Mouse (Mus musculus) hindbrain, embryonic 11.5 days (tissue): ENCODE results near the gene Rcor2. TPM values are rescaled to one million over a fixed set of nuclear protein-coding genes. Genes with fewer than 3 reads are reported as not detected.

Experiments used
- ATAC-seq: fragments of 200-750 bp; cut with Nextera tagmentation; 2 replicates; pipeline ENCODE4 v1.8.0; 2017; ENCODE audit warnings: mild to moderate bottlenecking, moderate TSS enrichment, moderate library complexity; ENCODE audit not compliant: low FRiP score
- DNase-seq: peaks from one replicate; pipeline ENCODE4 v3.0.0-alpha.2; 2015; ENCODE audit warnings: low spot score
- H3K27ac ChIP-seq: fragments of 300-500 bp; sonication (generic); 2 replicates; pipeline ENCODE4 v1.5.1; 2014; ENCODE audit warnings: mild to moderate bottlenecking, low read depth, low read length
- H3K27me3 ChIP-seq: fragments of 300-500 bp; sonication (generic); 2 replicates; pipeline ENCODE4 v1.6.1; 2014; ENCODE audit warnings: mild to moderate bottlenecking, low read length, moderate library complexity, mixed read lengths; ENCODE audit not compliant: control insufficient read depth, insufficient read depth
- H3K36me3 ChIP-seq: fragments of 300-500 bp; sonication (generic); 2 replicates; pipeline ENCODE4 v1.6.1; 2014; ENCODE audit warnings: mild to moderate bottlenecking, low read length, moderate library complexity, mixed read lengths; ENCODE audit not compliant: control insufficient read depth, insufficient read depth
- H3K4me1 ChIP-seq: fragments of 300-500 bp; sonication (generic); replicated peaks from 2 replicates; pipeline ENCODE4 v1.6.1; 2014; ENCODE audit warnings: low read length, mixed read lengths; ENCODE audit not compliant: control insufficient read depth, insufficient read depth
- H3K4me2 ChIP-seq: fragments of 300-500 bp; sonication (generic); replicated peaks from 2 replicates; pipeline ENCODE4 v1.6.1; 2014; ENCODE audit warnings: mild to moderate bottlenecking, low read depth, low read length
- H3K4me3 ChIP-seq: fragments of 300-500 bp; sonication (generic); 2 replicates; pipeline ENCODE4 v1.5.1; 2014; ENCODE audit warnings: low read depth, low read length
- H3K9ac ChIP-seq: fragments of 300-500 bp; sonication (generic); 2 replicates; pipeline ENCODE4 v1.6.1; 2014; ENCODE audit warnings: low read depth, low read length
- H3K9me3 ChIP-seq: fragments of 300-500 bp; sonication (generic); 2 replicates; pipeline ENCODE4 v1.6.1; 2016; ENCODE audit warnings: low read length; ENCODE audit not compliant: control insufficient read depth
- WGBS: fragments of 180-500 bp; shearing (Covaris S2); extraction: QIAGEN DNeasy Blood & Tissue Kit; methylation state at CpG from one replicate; pipeline ENCODE4 v1.1.7; 2014; 5-methylcytosine and 5-hydroxymethylcytosine counted together
- polyA plus RNA-seq: library from polyadenylated mRNA; unstranded; fragments of >200 nt; fragmentation: Nextera tagmentation; extraction: Ambion mirVana; gene quantifications from 2 replicates; pipeline ENCODE4 v1.2.1, GENCODE M21; 2014

Rcor2 gene
- polyA plus RNA-seq, 1 experiment from 2014 or later: 28.1 TPM

DNA sequence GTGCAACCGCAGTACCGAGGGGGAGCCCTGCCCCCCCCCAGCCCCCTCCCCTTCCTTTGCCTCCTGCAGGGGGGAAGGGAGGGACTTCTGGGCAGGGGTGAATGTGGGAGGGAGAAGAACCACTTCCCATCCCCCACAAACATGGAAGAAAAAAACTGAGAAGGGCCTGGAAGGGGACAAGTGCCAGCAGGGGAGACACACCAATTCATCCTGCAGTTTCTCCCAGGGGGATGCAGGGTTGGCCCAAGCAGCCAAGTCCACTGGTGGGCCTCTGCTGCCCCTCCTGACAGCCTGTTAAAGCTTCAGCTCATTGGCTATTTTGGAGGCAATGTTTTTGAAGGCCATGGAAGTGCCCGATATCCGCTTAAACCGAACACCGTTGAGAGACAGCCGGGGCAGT is 9.7 kb downstream of the Rcor2 start:
- H3K27me3 ChIP-seq: no peaks in the 10 kb centered on the region
- H3K4me1 ChIP-seq: peaks cover 17% of the 10 kb centered on the region
- DNase-seq: peak; percentile 38
- WGBS: 72% methylated on average over 7 of the region's 7 CpGs
- H3K4me2 ChIP-seq: no peak overlapping the region
- H3K36me3 ChIP-seq: peaks cover 24% of the 10 kb centered on the region
- 0 out of 2 replicates have a peak, but pooled peaks have one; percentile 17 for ATAC-seq
- H3K9me3 ChIP-seq: no peaks in the 10 kb centered on the region
- H3K27ac ChIP-seq: peak overlapping the region; percentile 83; the same call in 1 of the 2 replicates
- no peak overlapping the region for H3K9ac ChIP-seq
- H3K4me3 ChIP-seq: no peak overlapping the region

DNA sequence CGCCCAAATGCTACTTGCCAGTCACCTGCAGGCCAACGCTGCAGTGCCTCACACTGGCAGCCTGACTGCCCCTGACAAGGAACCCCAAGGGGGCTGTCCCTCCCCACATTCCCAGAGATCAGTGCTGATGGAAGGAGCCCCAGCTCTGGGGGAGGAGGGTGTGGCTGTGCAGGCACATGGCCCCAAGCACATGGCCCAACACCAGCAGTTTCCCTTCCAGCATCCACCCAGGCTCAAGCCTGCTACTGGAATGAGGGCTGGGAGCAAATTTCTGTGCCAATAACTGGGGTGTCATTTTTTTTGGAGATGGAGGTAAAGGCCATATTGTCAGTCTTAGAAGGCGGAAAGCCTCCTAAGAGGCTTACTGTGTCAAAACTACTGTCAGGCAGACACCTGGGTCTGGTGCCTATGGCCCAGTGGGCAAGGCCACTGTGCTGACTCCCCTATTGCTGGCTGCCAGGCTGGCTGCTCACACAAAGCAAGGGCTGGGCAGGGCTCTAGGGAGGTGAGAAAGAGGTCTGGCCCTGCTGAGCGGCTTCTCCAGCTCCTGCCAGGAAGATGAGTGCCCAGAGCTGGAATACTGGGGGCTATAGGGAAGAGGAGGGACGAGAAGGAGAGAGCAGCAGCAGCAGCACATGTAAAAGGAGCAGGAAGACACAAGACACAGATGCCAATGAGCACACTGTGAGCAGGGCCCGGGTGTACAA is 11.2 kb downstream of the Rcor2 start:
- Histone ChIP-seq H3K36me3 (peaks cover 26% of the 10 kb centered on the region), H3K4me1 (peaks cover 17% of the 10 kb centered on the region), H3K27me3 (no peaks in the 10 kb centered on the region), H3K4me3 (no peak overlapping the region), H3K27ac (peak overlapping the region; percentile 55; the same call in 1 of the 2 replicates), H3K9ac (no peak overlapping the region), H3K9me3 (no peaks in the 10 kb centered on the region), H3K4me2 (no peak overlapping the region)
- no peak for DNase-seq
- 89% methylated on average over 6 of the region's 6 CpGs for WGBS
- ATAC-seq: no peak

DNA sequence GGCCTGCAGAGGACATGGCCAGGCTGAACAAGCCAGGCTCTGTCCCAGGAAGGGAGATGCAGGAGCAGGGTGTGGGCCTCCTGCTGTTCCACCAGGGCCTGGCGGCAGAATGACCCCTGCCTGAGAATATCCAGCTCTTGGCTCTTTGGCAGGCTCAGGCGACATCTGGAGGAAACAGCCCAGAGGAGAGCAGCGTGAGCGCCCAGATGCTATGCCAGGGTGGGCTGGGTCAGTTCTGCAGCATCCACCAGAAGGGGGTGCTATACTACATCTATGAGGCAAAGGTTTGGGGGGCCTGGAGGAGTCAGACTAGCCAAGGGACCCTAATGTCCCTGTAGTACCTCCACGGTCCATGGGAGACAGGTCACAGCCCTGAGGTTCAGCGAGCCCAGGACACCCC is 12.0 kb downstream of the Rcor2 start:
- Histone ChIP-seq H3K9ac (no peak overlapping the region), H3K27me3 (no peaks in the 10 kb centered on the region), H3K36me3 (peaks cover 23% of the 10 kb centered on the region), H3K4me2 (no peak overlapping the region), H3K4me1 (peaks cover 17% of the 10 kb centered on the region), H3K9me3 (no peaks in the 10 kb centered on the region), H3K27ac (no peak overlapping the region), H3K4me3 (no peak overlapping the region)
- DNase-seq (peak; percentile 76), ATAC-seq (peak; percentile 53)
- 42% methylated on average over 6 of the region's 6 CpGs for WGBS

DNA sequence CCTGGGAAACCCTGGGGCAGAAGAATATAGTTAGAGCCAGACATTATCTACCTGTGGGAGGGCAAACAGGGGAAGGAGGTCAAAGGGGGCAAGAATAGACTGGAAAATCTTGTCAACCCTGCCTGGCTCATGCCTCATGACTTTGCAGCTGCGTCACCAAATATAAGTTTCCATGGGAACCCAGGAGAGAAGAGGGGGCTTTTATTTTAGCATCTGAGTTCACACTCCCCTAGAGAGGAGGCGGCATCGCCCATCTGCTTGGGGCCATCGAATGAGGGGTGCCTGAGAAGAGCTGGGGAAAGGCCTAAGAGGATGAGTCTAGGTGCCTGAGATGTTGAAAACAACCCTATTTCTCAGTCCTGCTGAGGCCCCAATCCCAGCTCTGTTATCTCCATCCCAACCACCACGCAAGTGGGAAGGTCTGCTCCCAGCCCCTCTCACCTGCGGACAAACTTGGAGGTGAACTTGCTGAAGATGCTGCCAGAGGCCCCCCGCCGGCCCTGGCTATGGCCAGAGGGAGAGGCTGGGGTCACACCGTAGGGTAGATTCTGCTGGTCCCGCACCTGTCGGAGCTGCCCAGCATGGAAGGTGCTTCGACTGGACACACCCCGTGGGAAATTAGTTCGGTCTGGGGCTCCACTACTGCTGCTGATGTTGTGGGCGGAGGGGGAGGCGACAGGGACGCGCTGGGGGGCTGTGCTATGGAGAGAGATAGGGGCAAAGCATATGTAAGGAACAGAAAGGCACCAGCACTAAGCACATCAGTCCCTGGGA is 13.6 kb downstream of the Rcor2 start:
- DNase-seq: no peak
- H3K27ac ChIP-seq: no peak overlapping the region

DNA sequence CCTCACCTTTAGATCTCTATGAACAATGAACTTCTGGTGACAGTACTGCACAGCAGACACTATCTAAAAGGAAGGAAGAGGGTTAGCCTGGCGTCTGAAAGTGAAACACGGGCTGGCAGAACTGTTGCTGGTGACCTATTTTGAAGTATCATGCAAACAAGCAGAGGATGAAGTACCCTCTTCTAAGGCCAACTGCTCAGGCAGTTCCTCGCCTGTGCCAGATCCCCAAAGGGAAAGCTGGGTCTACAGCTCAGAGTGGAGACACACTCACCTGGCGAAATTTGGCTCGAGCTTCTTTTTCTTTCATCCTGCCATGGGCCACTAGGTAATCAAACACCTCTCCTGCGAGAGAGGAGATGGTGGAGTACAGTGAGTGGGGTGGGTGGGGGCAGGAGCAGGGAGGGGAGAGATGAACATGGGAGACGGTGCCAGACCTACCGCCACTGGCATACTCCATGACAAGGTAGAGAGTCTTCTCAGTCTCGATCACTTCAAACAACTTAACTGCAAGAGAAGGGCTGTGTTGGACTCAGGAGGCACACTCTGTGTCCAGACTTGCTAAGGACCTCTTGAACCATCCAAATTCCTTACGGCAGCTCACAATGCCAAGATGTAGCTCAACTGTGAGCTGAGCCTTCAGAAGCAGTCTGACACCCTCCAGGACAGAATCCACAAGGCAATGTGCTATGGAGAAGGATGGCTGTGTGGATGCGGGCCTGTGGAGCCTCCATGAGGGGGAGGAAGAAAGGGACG is 19.6 kb downstream of the Rcor2 start:
- Histone ChIP-seq H3K4me2 (no peak overlapping the region), H3K9ac (no peak overlapping the region), H3K27me3 (no peaks in the 10 kb centered on the region), H3K4me3 (no peak overlapping the region), H3K36me3 (peaks cover 21% of the 10 kb centered on the region), H3K4me1 (no peaks in the 10 kb centered on the region), H3K27ac (no peak overlapping the region), H3K9me3 (no peaks in the 10 kb centered on the region)
- ATAC-seq: no peak
- no peak for DNase-seq
- WGBS: 95% methylated on average over 12 of the region's 12 CpGs

More for the DNA sequence above, 13.6 kb downstream of the Rcor2 start:
- WGBS: 89% methylated on average over 18 of the region's 18 CpGs
- H3K36me3 ChIP-seq: peaks cover 17% of the 10 kb centered on the region
- H3K4me3 ChIP-seq: no peak overlapping the region
- ATAC-seq: no peak
- H3K27me3 ChIP-seq: no peaks in the 10 kb centered on the region
- H3K4me1 ChIP-seq: peaks cover 10% of the 10 kb centered on the region; the same call in 1 of the 2 replicates
- no peaks in the 10 kb centered on the region for H3K9me3 ChIP-seq
- no peak overlapping the region for H3K4me2 ChIP-seq
- no peak overlapping the region for H3K9ac ChIP-seq

DNA sequence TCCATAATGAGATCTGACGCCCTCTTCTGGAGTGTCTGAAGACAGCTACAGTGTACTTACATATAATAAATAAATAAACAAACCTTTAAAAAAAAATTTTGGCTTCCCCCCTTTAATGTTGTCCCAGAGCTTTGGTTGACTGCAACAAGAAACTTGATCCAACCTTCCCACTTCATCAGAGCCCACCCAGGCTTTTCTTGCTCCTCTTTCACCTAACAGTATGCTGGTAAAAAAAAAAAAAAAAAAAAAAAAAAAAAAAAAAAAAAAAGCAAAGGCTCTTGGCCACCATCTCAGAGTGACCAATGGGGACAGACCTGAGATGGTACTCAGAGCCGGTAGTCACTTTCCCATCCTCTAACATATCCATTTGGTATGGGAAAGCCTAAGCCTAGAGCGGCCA is 21.2 kb downstream of the Rcor2 start:
- Histone ChIP-seq H3K9me3 (no peaks in the 10 kb centered on the region), H3K4me3 (no peak overlapping the region), H3K9ac (no peak overlapping the region), H3K27ac (no peak overlapping the region), H3K36me3 (peaks cover 10% of the 10 kb centered on the region; the same call in 1 of the 2 replicates), H3K4me2 (no peak overlapping the region), H3K4me1 (no peaks in the 10 kb centered on the region), H3K27me3 (no peaks in the 10 kb centered on the region)
- WGBS: 93% methylated on average over 3 of the region's 3 CpGs
- DNase-seq (no peak), ATAC-seq (no peak)

DNA sequence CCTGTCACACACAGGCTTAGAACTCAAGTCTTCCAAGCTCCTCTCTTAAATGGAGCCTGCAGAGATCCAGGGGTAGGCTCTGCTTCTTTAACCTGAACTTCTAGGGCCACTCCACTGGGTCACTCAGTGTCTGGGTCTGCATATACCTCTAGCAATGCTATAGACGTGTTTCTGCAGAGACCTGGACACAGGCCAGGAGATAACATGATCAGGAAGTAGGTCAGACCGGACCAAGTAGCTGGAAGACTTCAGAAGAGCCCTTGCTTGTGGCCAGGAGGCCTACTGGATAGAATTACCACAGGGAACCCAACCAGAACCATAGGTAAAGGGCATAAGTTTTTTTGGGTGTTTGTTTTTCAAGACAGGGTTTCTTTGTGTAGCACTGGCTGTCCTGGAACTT is 22.6 kb downstream of the Rcor2 start:
- no peaks in the 10 kb centered on the region for H3K4me1 ChIP-seq
- WGBS: 80% methylated on average over 2 of the region's 2 CpGs
- H3K27me3 ChIP-seq: no peaks in the 10 kb centered on the region
- H3K9ac ChIP-seq: no peak overlapping the region
- no peak overlapping the region for H3K4me2 ChIP-seq
- H3K4me3 ChIP-seq: no peak overlapping the region
- H3K36me3 ChIP-seq: peaks cover 6% of the 10 kb centered on the region; the same call in 1 of the 2 replicates
- H3K27ac ChIP-seq: no peak overlapping the region
- H3K9me3 ChIP-seq: no peaks in the 10 kb centered on the region
- DNase-seq: no peak
- ATAC-seq: no peak

DNA sequence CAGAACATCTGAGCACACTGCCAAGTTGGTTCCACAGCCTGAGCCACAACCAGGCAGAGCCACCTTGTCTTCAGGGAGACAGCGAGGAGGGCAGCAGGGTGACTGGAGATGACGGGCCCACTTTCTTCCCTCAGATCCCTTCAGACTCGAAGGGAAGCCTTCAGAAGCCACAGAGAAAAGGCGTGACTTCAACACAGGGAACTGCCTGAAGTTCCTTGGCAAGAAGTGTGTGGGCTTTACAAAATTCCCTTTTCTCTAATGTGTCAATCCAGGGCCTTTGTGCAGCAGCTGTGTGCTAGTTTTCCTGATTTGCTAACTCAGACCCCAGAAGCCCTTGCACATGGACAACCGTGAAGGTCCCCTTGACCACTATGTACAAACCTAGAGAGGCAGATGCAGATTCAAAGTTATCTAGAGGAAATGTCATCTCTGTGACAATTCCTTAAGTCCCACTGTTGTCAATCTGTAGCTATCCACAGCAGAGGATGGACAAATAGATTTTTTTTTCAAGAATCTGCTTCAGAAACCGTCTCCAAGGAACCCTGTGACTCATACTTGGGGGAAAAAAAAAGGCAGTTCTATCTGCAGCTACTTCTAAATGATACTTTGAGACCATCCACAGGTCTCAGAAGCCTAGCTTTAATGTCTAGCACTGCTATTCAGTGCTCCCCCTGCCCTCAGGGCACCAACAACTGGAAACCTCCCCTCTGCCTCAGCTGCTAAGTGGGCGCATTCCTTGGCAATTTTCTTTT is 25.0 kb downstream of the Rcor2 start:
- Histone ChIP-seq H3K4me2 (no peak overlapping the region), H3K36me3 (peaks cover 2% of the 10 kb centered on the region; the same call in 1 of the 2 replicates), H3K27ac (no peak overlapping the region), H3K27me3 (no peaks in the 10 kb centered on the region), H3K4me3 (no peak overlapping the region), H3K9ac (no peak overlapping the region), H3K9me3 (no peaks in the 10 kb centered on the region), H3K4me1 (no peaks in the 10 kb centered on the region)
- ATAC-seq (no peak), DNase-seq (no peak)
- WGBS: 87% methylated on average over 7 of the region's 7 CpGs
